Mouse (Mus musculus): ENCODE results near the gene Mindy4. TPM values are rescaled to one million over a fixed set of nuclear protein-coding genes. Genes with fewer than 3 reads are reported as not detected.

The Mindy4 gene
- total and polyA plus RNA-seq, 3 experiments = not detected

GRCm38 (mm10) chr6:55175456-55175855, 27.7 kb upstream of the Mindy4 start:
- TF ChIP-seq ELF1 (IDR thresholded peaks at IDR 0.05; ENCODE audit: low read depth, low read length) = no peak
- Histone ChIP-seq H3K36me3 (replicated peaks in 1 of 2; ENCODE audit: control insufficient read depth in 1 of 2, insufficient read depth in 1 of 2, low read length in 1 of 2) (no peaks in the 10 kb centered on the region), H3K9me3 (replicated peaks; ENCODE audit: low read length) (no peaks in the 10 kb centered on the region), H3K4me3 (replicated peaks in 1 of 3; ENCODE audit: low read depth in 2 of 3, low read length in 2 of 3, poor library complexity in 1 of 3) (no peak overlapping the region), H3K27me3 (replicated peaks) (peaks cover 51% of the 10 kb centered on the region), H3K4me2 (ENCODE audit: insufficient read depth, low read depth, poor library complexity, severe bottlenecking) (no peak overlapping the region), H3K9ac (ENCODE audit: insufficient read depth, low read depth) (no peak overlapping the region), H3K4me1 (ENCODE audit: control insufficient read depth in 1 of 2, insufficient read depth in 2 of 2) (no peaks in the 10 kb centered on the region), H3K27ac (ENCODE audit: insufficient read depth, low read depth) (no peak overlapping the region), H3K79me2 (replicated peaks; ENCODE audit: control insufficient read depth, extremely low read depth, insufficient read depth, poor library complexity, severe bottlenecking) (no peaks in the 10 kb centered on the region)
- in situ Hi-C loops (cut with MboI; ENCODE audit: low pct_ligation_motif_present, low pct_unique_long_range_greater_than_20kb, low sequenced_read_pairs) = no loop called here
- dilution Hi-C loops (cut with MboI; ENCODE audit: extremely low pct_ligation_motif_present, extremely low pct_unique_long_range_greater_than_20kb, low sequenced_read_pairs) = no loop called here
- no peak for DNase-seq (ENCODE audit: extremely low read depth)

GRCm38 (mm10) chr6:55175892-55176291, 27.3 kb upstream of the Mindy4 start:
- dilution Hi-C loops (cut with MboI; ENCODE audit: extremely low pct_ligation_motif_present, extremely low pct_unique_long_range_greater_than_20kb, low sequenced_read_pairs) (no loop called here), in situ Hi-C loops (cut with MboI; ENCODE audit: low pct_ligation_motif_present, low pct_unique_long_range_greater_than_20kb, low sequenced_read_pairs) (no loop called here)
- TF ChIP-seq CHD2 (IDR thresholded peaks at IDR 0.05; ENCODE audit: low read length) = no peak
- TF ChIP-seq ETS1 (conservative IDR thresholded peaks at IDR 0.05; ENCODE audit: low read depth, low read length) = no peak
- no peak for TF ChIP-seq NELFE (IDR thresholded peaks at IDR 0.05; ENCODE audit: low read depth, low read length)
- no peak for TF ChIP-seq ELF1 (IDR thresholded peaks at IDR 0.05; ENCODE audit: low read depth, low read length)
- no peak for TF ChIP-seq MYC (IDR thresholded peaks at IDR 0.05; ENCODE audit: low read depth, low read length)
- TF ChIP-seq IRF4 (IDR thresholded peaks at IDR 0.05; ENCODE audit: low read depth, low read length) = no peak
- no peak for TF ChIP-seq RCOR1 (conservative IDR thresholded peaks at IDR 0.05; ENCODE audit: low read depth, low read length)
- TF ChIP-seq TBP (conservative IDR thresholded peaks at IDR 0.05; ENCODE audit: low read depth, low read length) = no peak
- no peak for TF ChIP-seq MAX (IDR thresholded peaks at IDR 0.05; ENCODE audit: low read length)
- no peak for TF ChIP-seq JUND (conservative IDR thresholded peaks at IDR 0.05; ENCODE audit: low read depth, low read length)
- no peaks in the 10 kb centered on the region for H3K36me3 ChIP-seq (replicated peaks in 1 of 2; ENCODE audit: control insufficient read depth in 1 of 2, insufficient read depth in 1 of 2, low read length in 1 of 2)
- no peaks in the 10 kb centered on the region for H3K4me1 ChIP-seq (ENCODE audit: control insufficient read depth in 1 of 2, insufficient read depth in 2 of 2)
- peaks cover 47% of the 10 kb centered on the region for H3K27me3 ChIP-seq (replicated peaks)
- no peaks in the 10 kb centered on the region for H3K79me2 ChIP-seq (replicated peaks; ENCODE audit: control insufficient read depth, extremely low read depth, insufficient read depth, poor library complexity, severe bottlenecking)
- no peaks in the 10 kb centered on the region for H3K9me3 ChIP-seq (replicated peaks; ENCODE audit: low read length)
- H3K4me2 ChIP-seq (ENCODE audit: insufficient read depth, low read depth, poor library complexity, severe bottlenecking) = no peak overlapping the region
- no peak overlapping the region for H3K9ac ChIP-seq (ENCODE audit: insufficient read depth, low read depth)
- no peak overlapping the region for H3K27ac ChIP-seq (ENCODE audit: insufficient read depth, low read depth)
- DNase-seq (ENCODE audit: extremely low read depth) = no peak
- no peak overlapping the region for H3K4me3 ChIP-seq (replicated peaks in 1 of 3; ENCODE audit: low read depth in 2 of 3, low read length in 2 of 3, poor library complexity in 1 of 3)

GRCm38 (mm10) chr6:55177060-55177732, 26.0 kb upstream of the Mindy4 start:
- H3K36me3 ChIP-seq (replicated peaks in 1 of 2; ENCODE audit: control insufficient read depth in 1 of 2, insufficient read depth in 1 of 2, low read length in 1 of 2) = no peaks in the 10 kb centered on the region
- H3K79me2 ChIP-seq (replicated peaks; ENCODE audit: control insufficient read depth, extremely low read depth, insufficient read depth, poor library complexity, severe bottlenecking) = no peaks in the 10 kb centered on the region
- H3K27ac ChIP-seq (ENCODE audit: insufficient read depth, low read depth) = no peak overlapping the region
- no peaks in the 10 kb centered on the region for H3K9me3 ChIP-seq (replicated peaks; ENCODE audit: low read length)
- dilution Hi-C loops (cut with MboI; ENCODE audit: extremely low pct_ligation_motif_present, extremely low pct_unique_long_range_greater_than_20kb, low sequenced_read_pairs) (no loop called here), in situ Hi-C loops (cut with MboI; ENCODE audit: low pct_ligation_motif_present, low pct_unique_long_range_greater_than_20kb, low sequenced_read_pairs) (no loop called here)
- peaks cover 48% of the 10 kb centered on the region for H3K27me3 ChIP-seq (replicated peaks)
- peak; percentile 37 for DNase-seq (ENCODE audit: extremely low read depth)
- no peak overlapping the region for H3K4me2 ChIP-seq (ENCODE audit: insufficient read depth, low read depth, poor library complexity, severe bottlenecking)
- H3K4me1 ChIP-seq (ENCODE audit: control insufficient read depth in 1 of 2, insufficient read depth in 2 of 2) = no peaks in the 10 kb centered on the region
- H3K4me3 ChIP-seq (replicated peaks in 1 of 3; ENCODE audit: low read depth in 2 of 3, low read length in 2 of 3, poor library complexity in 1 of 3) = no peak overlapping the region
- no peak overlapping the region for H3K9ac ChIP-seq (ENCODE audit: insufficient read depth, low read depth)
- TF ChIP-seq RCOR1 (conservative IDR thresholded peaks at IDR 0.05; ENCODE audit: low read depth, low read length) (no peak), MAFK (IDR thresholded peaks at IDR 0.05; ENCODE audit: insufficient replicate concordance, low read length) (no peak), GABPA (IDR thresholded peaks at IDR 0.05; ENCODE audit: insufficient replicate concordance, low read depth, low read length) (no peak), MXI1 (IDR thresholded peaks at IDR 0.05; ENCODE audit: low read depth, low read length) (no peak), IRF4 (IDR thresholded peaks at IDR 0.05; ENCODE audit: low read depth, low read length) (no peak), CHD1 (IDR thresholded peaks at IDR 0.05; ENCODE audit: low read depth, low read length) (no peak), CHD2 (IDR thresholded peaks at IDR 0.05; ENCODE audit: low read length) (no peak), SMC3 (IDR thresholded peaks at IDR 0.05; ENCODE audit: low read depth, low read length) (peak; percentile 52), MAX (IDR thresholded peaks at IDR 0.05; ENCODE audit: low read length) (no peak), MAZ (IDR thresholded peaks at IDR 0.05; ENCODE audit: low read depth, low read length) (no peak), POLR2A (IDR thresholded peaks at IDR 0.05; ENCODE audit: low read depth, low read length) (no peak), SIN3A (IDR thresholded peaks at IDR 0.05; ENCODE audit: low read length) (no peak), MYC (IDR thresholded peaks at IDR 0.05; ENCODE audit: low read depth, low read length) (no peak), NRF1 (IDR thresholded peaks at IDR 0.05; ENCODE audit: low read depth, low read length) (no peak), MEF2A (IDR thresholded peaks at IDR 0.05; ENCODE audit: borderline replicate concordance, low read depth, low read length) (no peak), CTCF (conservative IDR thresholded peaks at IDR 0.05 in 1 of 2, IDR thresholded peaks at IDR 0.05 in 1 of 2; ENCODE audit: low read depth in 2 of 2, low read length in 2 of 2) (peak in 1 of 2 experiments; percentile 69; a peak in 2 of 4 replicates), NELFE (IDR thresholded peaks at IDR 0.05; ENCODE audit: low read depth, low read length) (no peak), ELF1 (IDR thresholded peaks at IDR 0.05; ENCODE audit: low read depth, low read length) (no peak), TBP (conservative IDR thresholded peaks at IDR 0.05; ENCODE audit: low read depth, low read length) (no peak), PAX5 (IDR thresholded peaks at IDR 0.05; ENCODE audit: low read length) (no peak), RAD21 (IDR thresholded peaks at IDR 0.05; ENCODE audit: low read depth, low read length) (peak; percentile 53), ETS1 (conservative IDR thresholded peaks at IDR 0.05; ENCODE audit: low read depth, low read length) (no peak), BHLHE40 (IDR thresholded peaks at IDR 0.05; ENCODE audit: low read depth, low read length) (no peak)
